Mouse (Mus musculus) bone marrow, adult 2 months (tissue): ENCODE data around the gene Gap43.

ENCODE experiments used
- CTCF ChIP-seq: fragments of 200-500 bp; IDR thresholded peaks from 2 replicates; pipeline ENCODE4 v1.5.1; 2011; ENCODE audit warnings: low read length, control low read depth; ENCODE audit not compliant: control insufficient read depth, insufficient read depth
- POLR2A ChIP-seq: fragments of 200-500 bp; IDR thresholded peaks from 2 replicates; pipeline ENCODE4 v1.6.1; 2011; ENCODE audit warnings: low read depth, mild to moderate bottlenecking, control low read depth, low read length, borderline replicate concordance; ENCODE audit not compliant: control insufficient read depth

GRCm38 (mm10) chr16:42231306-42231705 is 109.1 kb downstream of the Gap43 start:
- TF ChIP-seq CTCF (no peak), POLR2A (no peak)
